Mouse (Mus musculus) thymus, adult 2 months (tissue): ENCODE data around the gene Ppat.

Source experiments
- CTCF ChIP-seq: fragments of 200-500 bp; IDR thresholded peaks from 2 replicates; pipeline ENCODE4 v1.5.1; 2012; ENCODE audit warnings: mild to moderate bottlenecking, control low read depth, low read length, moderate library complexity, borderline replicate concordance; ENCODE audit not compliant: control insufficient read depth, poor library complexity, insufficient read depth; ENCODE audit errors: extremely low read depth
- POLR2A ChIP-seq: fragments of 200-500 bp; IDR thresholded peaks from 2 replicates; pipeline ENCODE4 v1.6.1; 2012; ENCODE audit warnings: mild to moderate bottlenecking, low read length, control low read depth, moderate library complexity; ENCODE audit not compliant: control insufficient read depth, poor library complexity, insufficient read depth; ENCODE audit errors: extremely low read depth

GRCm38 (mm10) chr5:76922833-76923232, 28.5 kb downstream of the Ppat start:
- TF ChIP-seq POLR2A, result no peak
- TF ChIP-seq CTCF, result no peak
